Mouse (Mus musculus) midbrain, embryonic 11.5 days (tissue): Measurements from ENCODE around the gene 4921509C19Rik. TPM values are rescaled to one million over a fixed set of nuclear protein-coding genes. Genes with fewer than 3 reads are reported as not detected.
A peak's percentile ranks its signal among the peaks of the same experiment; 100 is the strongest.
"Not testable (repeated sequence)": the region's sequence is repeated elsewhere in the genome, so short reads cannot be mapped to it uniquely, and the experiment has no call there.

ENCODE experiments used
- ATAC-seq: fragments of 200-750 bp; cut with Nextera tagmentation; 2 replicates; pipeline ENCODE4 v1.8.0; 2017; ENCODE audit warnings: moderate TSS enrichment, moderate library complexity; ENCODE audit not compliant: low FRiP score
- DNase-seq: peaks from one replicate; pipeline ENCODE4 v3.0.0; 2015; ENCODE audit warnings: low spot score; ENCODE audit errors: missing footprints
- H3K27ac ChIP-seq: fragments of 300-500 bp; sonication (generic); 2 replicates; pipeline ENCODE4 v1.5.1; 2014; ENCODE audit warnings: low read depth, low read length
- H3K27me3 ChIP-seq: fragments of 300-500 bp; sonication (generic); 2 replicates; pipeline ENCODE4 v1.6.1; 2014; ENCODE audit warnings: mild to moderate bottlenecking, low read length, moderate library complexity, mixed read lengths; ENCODE audit not compliant: control insufficient read depth, insufficient read depth
- H3K36me3 ChIP-seq: fragments of 300-500 bp; sonication (generic); 2 replicates; pipeline ENCODE4 v1.6.1; 2014; ENCODE audit warnings: mild to moderate bottlenecking, low read length, moderate library complexity, mixed read lengths; ENCODE audit not compliant: control insufficient read depth, insufficient read depth
- H3K4me1 ChIP-seq: fragments of 300-500 bp; sonication (generic); 2 replicates; pipeline ENCODE4 v1.6.1; 2014; ENCODE audit warnings: low read length; ENCODE audit not compliant: control insufficient read depth, insufficient read depth
- H3K4me2 ChIP-seq: fragments of 300-500 bp; sonication (generic); 2 replicates; pipeline ENCODE4 v1.6.1; 2014; ENCODE audit warnings: mild to moderate bottlenecking, moderate library complexity
- H3K4me3 ChIP-seq: fragments of 300-500 bp; sonication (generic); 2 replicates; pipeline ENCODE4 v1.5.1; 2014; ENCODE audit warnings: low read depth, low read length
- H3K9ac ChIP-seq: fragments of 300-500 bp; sonication (generic); 2 replicates; pipeline ENCODE4 v1.6.1; 2014; ENCODE audit warnings: low read length
- H3K9me3 ChIP-seq: fragments of 300-500 bp; sonication (generic); 2 replicates; pipeline ENCODE4 v1.6.1; 2016; ENCODE audit warnings: low read length; ENCODE audit not compliant: control insufficient read depth
- WGBS: fragments of 180-500 bp; shearing (Covaris S2); extraction: QIAGEN DNeasy Blood & Tissue Kit; methylation state at CpG from one replicate; pipeline ENCODE4 v1.1.7; 2014; 5-methylcytosine and 5-hydroxymethylcytosine counted together
- polyA plus RNA-seq: library from polyadenylated mRNA; unstranded; fragments of >200 nt; fragmentation: Nextera tagmentation; extraction: Ambion mirVana; gene quantifications from 2 replicates; pipeline ENCODE4 v1.2.1, GENCODE M21; 2014

The 4921509C19Rik gene
- polyA plus RNA-seq, 1 experiment from 2014 or later, result not detected

GRCm38 (mm10) chr2:151494035-151494803 is 18.3 kb upstream of the 4921509C19Rik start, which contains the start of gene Nsfl1c:
Gene Nsfl1c, plus strand, starts transcription at chr2:151494182.
- H3K4me3 ChIP-seq, result peak within 1 kb of the TSS; percentile 90
- no peaks in the 10 kb centered on the region for H3K36me3 ChIP-seq
- ATAC-seq (peak; percentile 100), DNase-seq (peak; percentile 100)
- H3K9me3 ChIP-seq, result no peaks in the 10 kb centered on the region
- peak within 1 kb of the TSS; percentile 72 for H3K4me2 ChIP-seq
- peaks cover 2% of the 10 kb centered on the region; the same call in 1 of the 2 replicates for H3K4me1 ChIP-seq
- peak within 1 kb of the TSS; percentile 90 for H3K9ac ChIP-seq
- under 1% methylated on average over 73 of the region's 73 CpGs for WGBS
- no peaks in the 10 kb centered on the region for H3K27me3 ChIP-seq
- H3K27ac ChIP-seq, result no peak within 1 kb of the TSS

DNA sequence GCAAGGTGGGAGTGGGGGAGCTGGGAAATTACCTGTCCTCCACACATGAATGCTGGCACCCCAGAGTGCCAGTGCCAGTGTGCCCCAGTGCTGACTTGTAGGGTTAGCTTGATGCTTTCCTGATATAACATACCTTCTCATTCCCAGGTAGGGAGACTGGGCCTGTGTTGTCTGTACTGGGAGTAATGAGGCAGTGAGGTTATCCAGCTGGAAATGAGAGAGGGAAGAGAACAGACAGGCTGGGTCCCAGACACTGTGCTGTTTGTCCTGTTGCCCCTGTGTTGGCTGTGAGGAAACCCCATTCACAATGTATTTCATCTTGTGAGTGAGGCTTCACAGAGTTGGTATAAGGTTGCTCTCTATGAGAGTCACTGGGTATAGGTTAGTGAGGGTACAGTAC is 10.5 kb upstream of the 4921509C19Rik start:
- H3K36me3 ChIP-seq, result no peaks in the 10 kb centered on the region

GRCm38 (mm10) chr2:151434971-151435370 is 41.0 kb downstream of the 4921509C19Rik start:
- H3K4me2 ChIP-seq, H3K4me3 ChIP-seq, H3K27ac ChIP-seq, DNase-seq, H3K27me3 ChIP-seq, H3K9ac ChIP-seq, H3K9me3 ChIP-seq, H3K36me3 ChIP-seq, ATAC-seq, H3K4me1 ChIP-seq: not testable (repeated sequence)
- WGBS, result 76% methylated on average over 4 of the region's 4 CpGs

More for the DNA sequence above, 10.5 kb upstream of the 4921509C19Rik start:
- no peak for DNase-seq
- Histone ChIP-seq H3K4me3 (no peak overlapping the region), H3K4me1 (no peaks in the 10 kb centered on the region), H3K27me3 (no peaks in the 10 kb centered on the region), H3K4me2 (no peak overlapping the region), H3K9ac (no peak overlapping the region), H3K9me3 (no peaks in the 10 kb centered on the region), H3K27ac (no peak overlapping the region)
- ATAC-seq, result no peak

DNA sequence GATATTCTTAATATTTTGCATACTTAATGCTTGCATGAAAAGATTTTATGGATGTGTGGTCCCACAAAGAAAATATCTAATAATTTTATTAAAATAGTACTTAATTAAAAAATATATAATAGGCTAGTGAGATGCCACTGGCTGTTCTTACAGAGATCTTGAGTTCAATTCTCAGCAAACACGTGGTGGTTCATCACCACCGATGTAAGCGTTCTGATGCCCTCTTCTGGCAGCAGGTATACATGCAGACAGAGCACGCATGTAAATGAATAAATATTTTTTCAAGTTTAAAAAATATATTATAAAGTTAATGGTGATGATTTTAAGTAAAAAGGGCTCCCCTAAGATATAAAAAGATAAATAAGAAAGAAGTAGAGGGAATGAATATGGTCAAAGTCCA is 41.8 kb downstream of the 4921509C19Rik start:
- not testable (repeated sequence) for ATAC-seq, H3K4me1 ChIP-seq, H3K4me2 ChIP-seq, H3K9me3 ChIP-seq, H3K27ac ChIP-seq, H3K4me3 ChIP-seq, H3K36me3 ChIP-seq, DNase-seq, H3K27me3 ChIP-seq, H3K9ac ChIP-seq
- WGBS, result 63% methylated on average over 4 of the region's 4 CpGs

Other genes with a start within 250 kb of the 4921509C19Rik start
- 295 and 299 TPM in 2 replicates for gene Nsfl1c, start 18.0 kb upstream of the 4921509C19Rik start, polyA plus RNA-seq
- gene Fkbp1a, start 66.3 kb upstream of the 4921509C19Rik start, polyA plus RNA-seq, result 566 and 602 TPM in 2 replicates
- 0.41 and 0.56 TPM in 2 replicates for gene Sdcbp2, start 96.5 kb upstream of the 4921509C19Rik start, polyA plus RNA-seq
- gene Snph, start 156.4 kb upstream of the 4921509C19Rik start, polyA plus RNA-seq, result 1.9 and 2.5 TPM in 2 replicates
- gene Rad21l, start 192.4 kb upstream of the 4921509C19Rik start, polyA plus RNA-seq, result not detected in 2 replicates
- 3.8 and 5.4 TPM in 2 replicates for gene Tmem74b, start 225.9 kb upstream of the 4921509C19Rik start, polyA plus RNA-seq